Mouse (Mus musculus) heart, embryonic 14.5 days (tissue): ENCODE measurements around the gene Crygs. TPM values are rescaled to one million over a fixed set of nuclear protein-coding genes. Genes with fewer than 3 reads are reported as not detected.

Experiments used
- ATAC-seq: fragments of 200-750 bp; cut with Nextera tagmentation; 2 replicates; pipeline ENCODE4 v1.8.0; 2017; ENCODE audit warnings: low read depth, moderate TSS enrichment; ENCODE audit not compliant: insufficient number of reproducible peaks, insufficient read depth, low FRiP score
- H3K27ac ChIP-seq, 2 experiments: fragments of 200-500 bp in 1 of 2; fragments of 300-500 bp in 1 of 2; sonication (generic) in 1 of 2; replicated peaks in 1 of 2; 2 replicates each; pipeline ENCODE4 v1.5.1; 2012 to 2014; ENCODE audit warnings: low read depth in 2 of 2, low read length in 2 of 2, control low read depth in 1 of 2, mild to moderate bottlenecking in 1 of 2, mixed read lengths in 1 of 2; ENCODE audit not compliant: control insufficient read depth in 1 of 2, insufficient read depth in 1 of 2
- H3K27me3 ChIP-seq: fragments of 300-500 bp; sonication (generic); 2 replicates; pipeline ENCODE4 v1.6.1; 2014; ENCODE audit warnings: mild to moderate bottlenecking, low read length, control low read depth; ENCODE audit not compliant: control insufficient read depth, insufficient read depth
- H3K36me3 ChIP-seq: fragments of 300-500 bp; sonication (generic); 2 replicates; pipeline ENCODE4 v1.6.1; 2014; ENCODE audit warnings: mild to moderate bottlenecking, control low read depth, low read length, mixed read lengths; ENCODE audit not compliant: control insufficient read depth, insufficient read depth
- H3K4me1 ChIP-seq, 2 experiments: fragments of 200-500 bp in 1 of 2; fragments of 300-500 bp in 1 of 2; sonication (generic) in 1 of 2; 2 replicates each; pipeline ENCODE4 v1.6.1; 2012 to 2014; ENCODE audit warnings: low read length in 2 of 2, control low read depth in 1 of 2, mixed read lengths in 1 of 2; ENCODE audit not compliant: control insufficient read depth in 2 of 2, insufficient read depth in 2 of 2
- H3K4me2 ChIP-seq: fragments of 300-500 bp; sonication (generic); 2 replicates; pipeline ENCODE4 v1.6.1; 2014; ENCODE audit warnings: mild to moderate bottlenecking, low read length
- H3K4me3 ChIP-seq, 2 experiments: fragments of 200-500 bp in 1 of 2; fragments of 300-500 bp in 1 of 2; sonication (generic) in 1 of 2; 2 replicates each; pipeline ENCODE4 v1.5.1; 2012 to 2014; ENCODE audit warnings: low read length in 2 of 2, mild to moderate bottlenecking in 2 of 2, control low read depth in 1 of 2, low read depth in 1 of 2, moderate library complexity in 1 of 2; ENCODE audit not compliant: control insufficient read depth in 1 of 2, insufficient read depth in 1 of 2
- H3K9ac ChIP-seq: fragments of 300-500 bp; sonication (generic); 2 replicates; pipeline ENCODE4 v1.6.1; 2014; ENCODE audit warnings: mild to moderate bottlenecking, low read length
- H3K9me3 ChIP-seq: fragments of 300-500 bp; sonication (generic); 2 replicates; pipeline ENCODE4 v1.6.1; 2016; ENCODE audit warnings: low read length, control low read depth; ENCODE audit not compliant: control insufficient read depth
- WGBS: fragments of 180-500 bp; shearing (Covaris S2); extraction: QIAGEN DNeasy Blood & Tissue Kit; methylation state at CpG from one replicate; pipeline ENCODE4 v1.1.7; 2014; 5-methylcytosine and 5-hydroxymethylcytosine counted together
- polyA plus RNA-seq: library from polyadenylated mRNA; unstranded; fragments of >200 nt; fragmentation: Nextera tagmentation; extraction: Ambion mirVana; gene quantifications from 2 replicates; pipeline ENCODE4 v1.2.1, GENCODE M21; 2014

The Crygs gene
- polyA plus RNA-seq, 1 experiment from 2014 or later: not detected

DNA sequence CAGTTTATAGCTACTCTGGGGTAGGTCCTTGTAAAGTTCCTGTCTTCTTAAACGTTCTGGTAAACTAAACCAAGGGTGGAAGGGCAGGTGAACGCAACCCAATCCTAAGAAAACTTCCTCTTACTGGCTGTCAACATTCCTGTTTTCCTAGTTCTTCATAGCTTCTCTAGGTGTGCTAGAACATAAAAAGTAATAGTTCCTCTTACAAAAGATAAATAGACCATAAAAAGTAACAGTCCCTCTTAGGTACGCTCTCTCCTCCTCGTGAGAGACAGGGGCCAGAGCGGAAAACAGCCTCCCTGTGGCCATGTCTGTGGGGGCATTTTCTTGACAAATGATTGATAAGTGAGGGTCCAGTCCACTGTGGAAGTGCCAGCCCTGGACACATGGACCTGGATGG, 33.5 kb upstream of the Crygs start:
- H3K9ac ChIP-seq: peak overlapping the region; percentile 79
- 0 out of 2 replicates have a peak, but pooled peaks cover 6% of the 10 kb centered on the region for H3K36me3 ChIP-seq
- peaks cover 4 to 11% of the 10 kb centered on the region in 2 experiments for H3K4me1 ChIP-seq
- no peak for ATAC-seq
- 74% methylated on average over 5 of the region's 5 CpGs for WGBS
- peak overlapping the region; percentile 79 for H3K4me2 ChIP-seq
- no peaks in the 10 kb centered on the region for H3K9me3 ChIP-seq
- no peaks in the 10 kb centered on the region for H3K27me3 ChIP-seq
- H3K27ac ChIP-seq: peak overlapping the region; percentile 18 to 68; a peak in 2 of 4 replicates
- H3K4me3 ChIP-seq: peak overlapping the region; percentile 49 to 55; a peak in 3 of 4 replicates

DNA sequence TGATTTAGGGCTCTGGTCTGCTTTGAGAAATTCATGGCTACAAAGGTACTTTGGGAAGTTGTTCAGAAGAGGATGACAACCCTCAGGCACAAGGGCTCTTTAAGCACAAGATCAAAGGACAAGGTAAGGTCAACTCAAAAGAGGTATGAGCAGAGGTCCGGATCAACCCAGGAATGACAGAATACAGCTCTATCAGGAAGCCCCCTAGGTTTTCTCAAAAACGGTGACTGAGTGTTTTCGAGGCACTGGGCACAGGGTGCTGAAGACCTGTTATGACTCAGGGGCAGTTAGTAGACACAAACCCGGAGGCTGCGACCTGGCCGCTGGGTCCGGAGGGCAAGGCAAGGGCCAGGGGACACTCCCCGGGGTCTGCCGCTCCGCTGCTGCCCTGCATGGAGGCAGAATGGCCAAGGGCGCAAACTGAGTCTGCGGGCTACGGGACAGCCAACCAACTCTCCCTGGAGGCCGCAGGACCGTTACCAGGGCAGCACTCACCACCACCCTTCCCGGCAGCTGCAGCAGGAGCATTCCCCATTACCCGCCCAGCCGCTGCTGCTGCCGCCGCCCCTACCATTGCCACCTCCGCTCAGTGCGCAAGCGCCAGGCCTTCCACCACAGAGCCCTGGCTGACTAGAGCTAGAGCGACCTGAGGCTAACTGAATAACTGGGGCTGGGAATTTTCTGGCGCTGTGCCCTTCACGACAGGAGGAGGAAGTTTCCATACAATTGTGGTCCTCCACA, 32.9 kb upstream of the Crygs start:
- peak overlapping the region; percentile 79 for H3K4me2 ChIP-seq
- H3K9me3 ChIP-seq: no peaks in the 10 kb centered on the region
- peak overlapping the region; percentile 79 for H3K9ac ChIP-seq
- H3K4me1 ChIP-seq: peaks cover 8 to 17% of the 10 kb centered on the region in 2 experiments
- H3K27ac ChIP-seq: peak overlapping the region; percentile 51 to 68
- peak overlapping the region; percentile 49 to 55 for H3K4me3 ChIP-seq
- no peaks in the 10 kb centered on the region for H3K27me3 ChIP-seq
- peak; percentile 90 for ATAC-seq
- WGBS: 3% methylated on average over 25 of the region's 26 CpGs
- H3K36me3 ChIP-seq: 0 out of 2 replicates have a peak, but pooled peaks cover 6% of the 10 kb centered on the region

DNA sequence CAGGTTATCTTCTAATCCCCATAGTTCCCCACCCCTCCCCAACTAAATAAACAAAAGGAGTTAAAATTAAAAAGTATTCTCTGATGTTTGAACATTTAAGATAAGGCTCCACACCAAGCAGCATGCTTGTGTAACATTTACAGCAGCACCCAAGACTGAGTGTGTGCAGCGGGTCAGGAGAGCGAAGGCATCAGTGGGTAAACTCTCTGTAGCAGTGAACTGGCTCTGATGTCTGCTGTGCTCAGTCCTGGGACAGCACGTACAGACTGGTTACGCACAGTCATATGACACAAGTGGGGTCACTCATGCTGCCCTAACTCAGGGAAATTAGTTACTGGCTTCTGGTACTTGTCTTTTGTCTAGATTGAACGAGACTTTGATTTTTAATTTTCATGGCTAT, 31.5 kb upstream of the Crygs start:
- Histone ChIP-seq H3K9me3 (no peaks in the 10 kb centered on the region), H3K4me2 (no peak overlapping the region), H3K4me3 (no peak overlapping the region), H3K36me3 (0 out of 2 replicates have a peak, but pooled peaks cover 10% of the 10 kb centered on the region), H3K4me1 (peaks cover 8 to 23% of the 10 kb centered on the region in 2 experiments), H3K9ac (no peak overlapping the region), H3K27ac (no peak overlapping the region), H3K27me3 (no peaks in the 10 kb centered on the region)
- no peak for ATAC-seq
- WGBS: 95% methylated on average over 5 of the region's 5 CpGs

DNA sequence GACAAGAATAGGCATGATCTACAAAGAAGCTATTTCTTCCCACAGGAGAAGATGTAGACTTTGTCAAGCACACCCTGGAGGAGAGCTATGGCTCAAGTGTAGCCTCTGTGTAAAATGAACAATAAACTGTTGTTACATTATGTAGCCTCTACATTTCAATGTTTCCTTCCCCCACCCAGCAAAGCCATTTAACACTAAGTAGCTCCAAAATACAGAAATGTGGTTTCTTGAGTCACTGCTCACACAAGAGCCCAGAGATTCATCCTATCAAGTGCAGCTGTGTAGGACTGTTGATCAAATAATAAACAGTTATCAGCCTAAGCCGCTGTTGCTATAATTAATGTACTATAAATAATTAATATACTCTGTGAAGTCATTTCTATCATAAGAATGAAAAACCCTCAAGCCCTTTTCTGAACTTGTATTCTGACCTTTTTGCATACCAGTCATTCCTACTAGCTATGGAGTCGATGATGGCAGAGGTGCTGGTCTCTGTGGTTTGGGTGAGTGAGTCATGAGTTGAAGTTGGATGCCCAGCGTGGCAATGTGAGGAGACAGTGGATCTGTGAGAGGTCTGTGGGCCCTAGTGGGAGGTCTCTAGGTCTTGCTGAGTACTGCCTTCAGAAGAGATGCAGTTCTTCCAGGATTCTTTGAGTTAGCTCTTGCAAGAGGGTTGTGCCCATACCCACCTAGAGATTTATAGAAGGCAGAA, 27.9 kb upstream of the Crygs start:
- ATAC-seq: no peak
- Histone ChIP-seq H3K36me3 (peaks cover 20% of the 10 kb centered on the region; the same call in 1 of the 2 replicates), H3K9ac (peak overlapping the region; percentile 47; the same call in 1 of the 2 replicates), H3K4me1 (peaks cover 5 to 16% of the 10 kb centered on the region in 2 experiments), H3K27me3 (no peaks in the 10 kb centered on the region), H3K4me3 (no peak overlapping the region), H3K9me3 (no peaks in the 10 kb centered on the region), H3K4me2 (peak overlapping the region; percentile 7; the same call in 1 of the 2 replicates), H3K27ac (peak overlapping the region; percentile 34 to 76)
- 49% methylated on average over 3 of the region's 3 CpGs for WGBS

DNA sequence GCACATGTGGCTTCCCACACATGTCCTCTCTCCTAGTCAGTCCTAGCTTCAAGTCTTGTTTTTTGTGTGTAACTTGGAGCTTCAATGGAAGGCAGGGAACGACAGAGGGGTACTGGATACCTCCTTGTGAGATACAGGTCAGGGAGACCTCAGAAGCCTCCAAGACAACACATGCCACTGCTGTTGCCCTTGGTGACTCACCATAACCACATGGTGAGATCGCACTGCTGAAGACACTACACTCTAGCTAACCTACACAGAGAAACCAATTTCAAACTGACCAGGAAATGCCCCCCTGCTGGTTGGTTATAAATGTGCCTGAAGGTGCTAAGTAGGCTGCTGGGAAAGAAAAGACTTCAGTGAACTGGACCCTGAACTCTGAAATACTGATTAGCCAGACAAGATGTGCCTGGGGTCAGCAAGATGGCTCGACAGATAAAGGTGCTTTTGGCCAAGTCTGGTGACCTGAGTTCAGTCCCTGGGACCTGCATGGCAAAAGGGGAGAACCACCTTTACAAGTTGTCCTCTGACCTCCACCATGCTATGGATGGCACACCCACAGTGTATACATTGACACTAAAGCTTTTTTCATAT, 21.7 kb upstream of the Crygs start:
- H3K9ac ChIP-seq: no peak overlapping the region
- peaks cover 31% of the 10 kb centered on the region for H3K36me3 ChIP-seq
- no peak overlapping the region for H3K27ac ChIP-seq
- no peaks in the 10 kb centered on the region for H3K4me1 ChIP-seq
- 88% methylated on average over 3 of the region's 3 CpGs for WGBS
- ATAC-seq: no peak
- H3K4me3 ChIP-seq: no peak overlapping the region
- no peaks in the 10 kb centered on the region for H3K9me3 ChIP-seq
- no peak overlapping the region for H3K4me2 ChIP-seq
- H3K27me3 ChIP-seq: no peaks in the 10 kb centered on the region

DNA sequence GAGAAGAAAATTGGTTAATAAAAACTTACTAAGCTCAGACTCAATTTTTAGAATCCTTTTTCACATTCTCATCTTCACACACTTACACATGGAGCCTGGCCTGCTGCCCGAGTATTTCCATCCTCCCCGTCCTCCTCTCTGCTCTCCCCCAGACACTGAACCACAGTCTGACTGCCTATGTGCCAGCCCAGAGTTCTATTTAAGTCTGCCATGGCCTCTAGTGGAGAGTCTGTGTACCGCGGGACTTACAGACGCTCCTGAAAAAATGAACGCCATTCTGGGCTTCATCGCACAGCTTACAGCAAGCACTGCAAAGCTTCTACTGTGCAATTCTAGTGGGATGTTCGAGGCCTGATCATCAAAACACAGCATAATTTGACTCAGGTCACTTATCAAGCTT, 9.4 kb upstream of the Crygs start:
- no peaks in the 10 kb centered on the region for H3K27me3 ChIP-seq
- no peak overlapping the region for H3K9ac ChIP-seq
- no peak overlapping the region for H3K4me3 ChIP-seq
- peaks cover 46% of the 10 kb centered on the region for H3K36me3 ChIP-seq
- 29% methylated on average over 8 of the region's 8 CpGs for WGBS
- no peaks in the 10 kb centered on the region for H3K9me3 ChIP-seq
- peak; percentile 59; the same call in 1 of the 2 replicates for ATAC-seq
- H3K4me2 ChIP-seq: no peak overlapping the region
- H3K4me1 ChIP-seq: no peaks in the 10 kb centered on the region
- no peak overlapping the region for H3K27ac ChIP-seq

DNA sequence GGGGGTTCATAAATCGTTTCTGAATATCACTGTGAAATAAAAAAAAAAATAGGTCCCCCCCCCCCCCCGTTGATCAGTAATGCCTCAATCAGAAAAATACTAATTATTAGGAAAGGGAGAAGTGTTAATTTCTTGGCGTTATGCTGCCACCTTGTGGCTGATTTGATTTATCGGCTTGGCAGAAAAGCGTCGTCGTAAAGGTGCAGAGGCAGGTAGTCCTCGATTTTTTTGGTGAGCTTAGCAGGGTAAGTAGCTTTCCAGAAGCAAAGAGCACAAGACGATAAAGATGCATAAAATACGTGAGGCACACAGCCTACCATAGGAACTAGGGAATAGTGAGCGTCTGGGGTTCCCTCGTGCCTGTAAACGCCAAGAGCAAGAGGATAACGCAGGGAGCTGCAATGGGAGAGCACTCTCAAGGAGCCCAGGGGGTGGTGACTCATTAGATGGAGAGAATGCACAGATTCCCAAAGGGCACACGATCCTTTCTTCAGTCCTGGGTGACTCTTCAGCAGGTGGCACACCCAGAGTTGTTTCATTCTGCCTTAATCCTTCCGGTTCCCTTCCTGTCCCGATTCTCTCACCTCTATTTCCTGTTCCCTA, 3.8 kb downstream of the Crygs start:
- Histone ChIP-seq H3K36me3 (no peaks in the 10 kb centered on the region), H3K27ac (no peak overlapping the region), H3K9ac (no peak overlapping the region), H3K4me2 (peak overlapping the region; percentile 52), H3K9me3 (no peaks in the 10 kb centered on the region), H3K4me1 (peaks cover 2 to 3% of the 10 kb centered on the region in 2 experiments; a peak in 1 of 4 replicates), H3K4me3 (no peak overlapping the region; a peak in 1 of 4 replicates), H3K27me3 (0 out of 2 replicates have a peak, but pooled peaks cover 3% of the 10 kb centered on the region)
- WGBS: 13% methylated on average over 17 of the region's 17 CpGs
- no peak for ATAC-seq
